Mouse (Mus musculus) hindbrain, embryonic 14.5 days (tissue): ENCODE data around the gene Olfr1158. TPM values are rescaled to one million over a fixed set of nuclear protein-coding genes. Genes with fewer than 3 reads are reported as not detected.

ENCODE experiments used
- polyA plus RNA-seq: library from polyadenylated mRNA; unstranded; fragments of >200 nt; fragmentation: Nextera tagmentation; extraction: Ambion mirVana; gene quantifications from 2 replicates; pipeline ENCODE4 v1.2.1, GENCODE M21; 2014

Olfr1158 gene
- polyA plus RNA-seq, 1 experiment from 2014 or later: not detected

Other genes starting within 250 kb of the Olfr1158 start
- not detected in 2 replicates for gene Olfr1140, start 246.4 kb upstream of the Olfr1158 start, polyA plus RNA-seq
- not detected in 2 replicates for gene Olfr1141, start 236.1 kb upstream of the Olfr1158 start, polyA plus RNA-seq
- gene Olfr152, start 210.6 kb upstream of the Olfr1158 start, polyA plus RNA-seq: not detected in 2 replicates
- gene Olfr1143, start 189.5 kb upstream of the Olfr1158 start, polyA plus RNA-seq: not detected in 2 replicates
- gene Olfr1145, start 180.3 kb upstream of the Olfr1158 start, polyA plus RNA-seq: not detected in 2 replicates
- not detected in 2 replicates for gene Olfr1148, start 159.6 kb upstream of the Olfr1158 start, polyA plus RNA-seq
- gene Olfr1150-ps1, start 146.1 kb upstream of the Olfr1158 start, polyA plus RNA-seq: not detected in 2 replicates
- not detected in 2 replicates for gene Olfr1151, start 134.3 kb upstream of the Olfr1158 start, polyA plus RNA-seq
- gene Olfr1152, start 123.6 kb upstream of the Olfr1158 start, polyA plus RNA-seq: not detected in 2 replicates
- not detected in 2 replicates for gene Olfr1153, start 95.2 kb upstream of the Olfr1158 start, polyA plus RNA-seq
- gene Olfr1154, start 84.9 kb upstream of the Olfr1158 start, polyA plus RNA-seq: not detected in 2 replicates
- not detected in 2 replicates for gene Olfr1155, start 45.0 kb upstream of the Olfr1158 start, polyA plus RNA-seq
- gene Olfr1156, start 37.0 kb upstream of the Olfr1158 start, polyA plus RNA-seq: not detected in 2 replicates
- not detected in 2 replicates for gene Olfr1157, start 21.8 kb upstream of the Olfr1158 start, polyA plus RNA-seq
- not detected in 2 replicates for gene Olfr74, start 15.4 kb upstream of the Olfr1158 start, polyA plus RNA-seq
- gene Olfr1160, start 18.2 kb downstream of the Olfr1158 start, polyA plus RNA-seq: not detected in 2 replicates
- gene Olfr1161, start 32.7 kb downstream of the Olfr1158 start, polyA plus RNA-seq: not detected in 2 replicates
- not detected in 2 replicates for gene Olfr73, start 47.6 kb downstream of the Olfr1158 start, polyA plus RNA-seq
- gene Olfr1162, start 61.0 kb downstream of the Olfr1158 start, polyA plus RNA-seq: not detected in 2 replicates
- gene Olfr1163, start 81.7 kb downstream of the Olfr1158 start, polyA plus RNA-seq: not detected in 2 replicates
- not detected in 2 replicates for gene Olfr1164, start 103.9 kb downstream of the Olfr1158 start, polyA plus RNA-seq
- gene Olfr1166, start 138.2 kb downstream of the Olfr1158 start, polyA plus RNA-seq: not detected in 2 replicates
- gene Olfr1167, start 165.1 kb downstream of the Olfr1158 start, polyA plus RNA-seq: not detected in 2 replicates
- gene Olfr1168, start 191.8 kb downstream of the Olfr1158 start, polyA plus RNA-seq: not detected in 2 replicates
- gene Olfr1170, start 238.2 kb downstream of the Olfr1158 start, polyA plus RNA-seq: not detected in 2 replicates